Mouse (Mus musculus): ENCODE data around the gene Rcl1. TPM values are rescaled to one million over a fixed set of nuclear protein-coding genes. Genes with fewer than 3 reads are reported as not detected.

Gene Rcl1
- polyA plus RNA-seq, 1 experiment: 14.4 TPM

GRCm38 (mm10) chr19:29150038-29150437, 48.9 kb downstream of the Rcl1 start:
- no peak for DNase-seq
- Histone ChIP-seq H3K4me3 (ENCODE audit: control insufficient read depth, insufficient read depth, low read length) (no peak overlapping the region), H3K27me3 (ENCODE audit: control insufficient read depth, insufficient read depth, low read length) (no peaks in the 10 kb centered on the region), H3K36me3 (ENCODE audit: control insufficient read depth, insufficient read depth, low read length) (no peaks in the 10 kb centered on the region), H3K27ac (ENCODE audit: control insufficient read depth, insufficient read depth, low read length) (no peak overlapping the region), H3K4me1 (replicated peaks; ENCODE audit: control insufficient read depth, insufficient read depth, low read length) (peaks cover 2% of the 10 kb centered on the region; the same call in 1 of the 2 replicates)
- WGBS: 96% methylated on average over 6 of the region's 6 CpGs
- TF ChIP-seq CTCF (IDR thresholded peaks at IDR 0.05; ENCODE audit: borderline replicate concordance, control insufficient read depth, extremely low read depth, insufficient read depth, low read length, poor library complexity) (no peak), POLR2A (IDR thresholded peaks at IDR 0.05; ENCODE audit: control insufficient read depth, extremely low read depth, insufficient read depth, low read length, poor library complexity) (no peak)

- H3K36me3 ChIP-seq (ENCODE audit: control insufficient read depth, insufficient read depth, low read length): no peaks in the 10 kb centered on the region
- no peak overlapping the region for H3K4me3 ChIP-seq (ENCODE audit: control insufficient read depth, insufficient read depth, low read length)
- 99% methylated on average over 2 of the region's 2 CpGs for WGBS
- no peaks in the 10 kb centered on the region for H3K27me3 ChIP-seq (ENCODE audit: control insufficient read depth, insufficient read depth, low read length)
- H3K4me1 ChIP-seq (replicated peaks; ENCODE audit: control insufficient read depth, insufficient read depth, low read length): peaks cover 2% of the 10 kb centered on the region; the same call in 1 of the 2 replicates
- TF ChIP-seq CTCF (IDR thresholded peaks at IDR 0.05; ENCODE audit: borderline replicate concordance, control insufficient read depth, extremely low read depth, insufficient read depth, low read length, poor library complexity): no peak
- TF ChIP-seq POLR2A (IDR thresholded peaks at IDR 0.05; ENCODE audit: control insufficient read depth, extremely low read depth, insufficient read depth, low read length, poor library complexity): no peak
- no peak for DNase-seq
- H3K27ac ChIP-seq (ENCODE audit: control insufficient read depth, insufficient read depth, low read length): no peak overlapping the region
Observed at GRCm38 (mm10) chr19:29151443-29151842, 50.3 kb downstream of the Rcl1 start.

GRCm38 (mm10) chr19:29155552-29155951, 54.4 kb downstream of the Rcl1 start:
- Histone ChIP-seq H3K27ac (ENCODE audit: control insufficient read depth, insufficient read depth, low read length) (no peak overlapping the region), H3K27me3 (ENCODE audit: control insufficient read depth, insufficient read depth, low read length) (no peaks in the 10 kb centered on the region), H3K4me1 (replicated peaks; ENCODE audit: control insufficient read depth, insufficient read depth, low read length) (no peaks in the 10 kb centered on the region), H3K4me3 (ENCODE audit: control insufficient read depth, insufficient read depth, low read length) (no peak overlapping the region), H3K36me3 (ENCODE audit: control insufficient read depth, insufficient read depth, low read length) (no peaks in the 10 kb centered on the region)
- no peak for DNase-seq
- TF ChIP-seq POLR2A (IDR thresholded peaks at IDR 0.05; ENCODE audit: control insufficient read depth, extremely low read depth, insufficient read depth, low read length, poor library complexity) (no peak), CTCF (IDR thresholded peaks at IDR 0.05; ENCODE audit: borderline replicate concordance, control insufficient read depth, extremely low read depth, insufficient read depth, low read length, poor library complexity) (no peak)
- WGBS: 91% methylated on average over 3 of the region's 3 CpGs

GRCm38 (mm10) chr19:29156417-29156816, 55.2 kb downstream of the Rcl1 start:
- Histone ChIP-seq H3K27me3 (ENCODE audit: control insufficient read depth, insufficient read depth, low read length) (no peaks in the 10 kb centered on the region), H3K27ac (ENCODE audit: control insufficient read depth, insufficient read depth, low read length) (no peak overlapping the region), H3K4me3 (ENCODE audit: control insufficient read depth, insufficient read depth, low read length) (no peak overlapping the region), H3K4me1 (replicated peaks; ENCODE audit: control insufficient read depth, insufficient read depth, low read length) (no peaks in the 10 kb centered on the region), H3K36me3 (ENCODE audit: control insufficient read depth, insufficient read depth, low read length) (no peaks in the 10 kb centered on the region)
- 73% methylated on average over 3 of the region's 3 CpGs for WGBS
- TF ChIP-seq POLR2A (IDR thresholded peaks at IDR 0.05; ENCODE audit: control insufficient read depth, extremely low read depth, insufficient read depth, low read length, poor library complexity) (no peak), CTCF (IDR thresholded peaks at IDR 0.05; ENCODE audit: borderline replicate concordance, control insufficient read depth, extremely low read depth, insufficient read depth, low read length, poor library complexity) (no peak)
- no peak for DNase-seq

GRCm38 (mm10) chr19:29157678-29158466, 56.7 kb downstream of the Rcl1 start:
- TF ChIP-seq CTCF (IDR thresholded peaks at IDR 0.05; ENCODE audit: borderline replicate concordance, control insufficient read depth, extremely low read depth, insufficient read depth, low read length, poor library complexity): no peak
- no peak for TF ChIP-seq POLR2A (IDR thresholded peaks at IDR 0.05; ENCODE audit: control insufficient read depth, extremely low read depth, insufficient read depth, low read length, poor library complexity)
- WGBS: 75% methylated on average over 5 of the region's 5 CpGs
- Histone ChIP-seq H3K27ac (ENCODE audit: control insufficient read depth, insufficient read depth, low read length) (no peak overlapping the region), H3K4me1 (replicated peaks; ENCODE audit: control insufficient read depth, insufficient read depth, low read length) (no peaks in the 10 kb centered on the region), H3K36me3 (ENCODE audit: control insufficient read depth, insufficient read depth, low read length) (no peaks in the 10 kb centered on the region), H3K27me3 (ENCODE audit: control insufficient read depth, insufficient read depth, low read length) (no peaks in the 10 kb centered on the region), H3K4me3 (ENCODE audit: control insufficient read depth, insufficient read depth, low read length) (no peak overlapping the region)
- no peak for DNase-seq

GRCm38 (mm10) chr19:29158486-29158885, 57.3 kb downstream of the Rcl1 start:
- H3K4me3 ChIP-seq (ENCODE audit: control insufficient read depth, insufficient read depth, low read length): no peak overlapping the region
- DNase-seq: no peak
- no peaks in the 10 kb centered on the region for H3K36me3 ChIP-seq (ENCODE audit: control insufficient read depth, insufficient read depth, low read length)
- TF ChIP-seq CTCF (IDR thresholded peaks at IDR 0.05; ENCODE audit: borderline replicate concordance, control insufficient read depth, extremely low read depth, insufficient read depth, low read length, poor library complexity): no peak
- TF ChIP-seq POLR2A (IDR thresholded peaks at IDR 0.05; ENCODE audit: control insufficient read depth, extremely low read depth, insufficient read depth, low read length, poor library complexity): no peak
- 79% methylated on average over 3 of the region's 3 CpGs for WGBS
- H3K4me1 ChIP-seq (replicated peaks; ENCODE audit: control insufficient read depth, insufficient read depth, low read length): no peaks in the 10 kb centered on the region
- no peaks in the 10 kb centered on the region for H3K27me3 ChIP-seq (ENCODE audit: control insufficient read depth, insufficient read depth, low read length)
- H3K27ac ChIP-seq (ENCODE audit: control insufficient read depth, insufficient read depth, low read length): no peak overlapping the region

Measured in thymus, adult 2 months (tissue).